Mouse (Mus musculus) embryonic facial prominence, embryonic 12.5 days (tissue): ENCODE measurements around the gene Nt5dc3. TPM values are rescaled to one million over a fixed set of nuclear protein-coding genes. Genes with fewer than 3 reads are reported as not detected.

Source experiments
- ATAC-seq: fragments of 200-750 bp; cut with Nextera tagmentation; 2 replicates; pipeline ENCODE4 v1.8.0; 2017; ENCODE audit not compliant: insufficient number of reproducible peaks, insufficient read depth, low FRiP score, low TSS enrichment
- H3K27ac ChIP-seq: fragments of 300-500 bp; sonication (generic); 2 replicates; pipeline ENCODE4 v1.5.1; 2016; ENCODE audit warnings: mild to moderate bottlenecking
- H3K27me3 ChIP-seq: fragments of 300-500 bp; sonication (generic); 2 replicates; pipeline ENCODE4 v1.6.1; 2016; ENCODE audit warnings: mild to moderate bottlenecking, moderate library complexity
- H3K36me3 ChIP-seq: fragments of 300-500 bp; sonication (generic); 2 replicates; pipeline ENCODE4 v1.6.1; 2016; ENCODE audit warnings: mild to moderate bottlenecking
- H3K4me1 ChIP-seq: fragments of 300-500 bp; sonication (generic); 2 replicates; pipeline ENCODE4 v1.6.1; 2016
- H3K4me2 ChIP-seq: fragments of 300-500 bp; sonication (generic); replicated peaks from 2 replicates; pipeline ENCODE4 v1.6.1; 2016; ENCODE audit warnings: mild to moderate bottlenecking, moderate library complexity
- H3K4me3 ChIP-seq: fragments of 300-500 bp; sonication (generic); 2 replicates; pipeline ENCODE4 v1.5.1; 2016; ENCODE audit warnings: mild to moderate bottlenecking
- H3K9ac ChIP-seq: fragments of 300-500 bp; sonication (generic); 2 replicates; pipeline ENCODE4 v1.6.1; 2016; ENCODE audit warnings: mild to moderate bottlenecking, moderate library complexity
- H3K9me3 ChIP-seq: fragments of 300-500 bp; sonication (generic); 2 replicates; pipeline ENCODE4 v1.6.1; 2016; ENCODE audit warnings: mild to moderate bottlenecking, moderate library complexity
- WGBS: fragments of 180-500 bp; shearing (Covaris S2); methylation state at CpG from one replicate; pipeline ENCODE4 v1.1.7; 2016; 5-methylcytosine and 5-hydroxymethylcytosine counted together
- polyA plus RNA-seq: library from polyadenylated mRNA; unstranded; fragments of >200 nt; fragmentation: Nextera tagmentation; extraction: Ambion mirVana; gene quantifications from 2 replicates; pipeline ENCODE4 v1.2.1, GENCODE M21; 2016

The Nt5dc3 gene
- polyA plus RNA-seq, 1 experiment from 2014 or later: 1.4 TPM

DNA sequence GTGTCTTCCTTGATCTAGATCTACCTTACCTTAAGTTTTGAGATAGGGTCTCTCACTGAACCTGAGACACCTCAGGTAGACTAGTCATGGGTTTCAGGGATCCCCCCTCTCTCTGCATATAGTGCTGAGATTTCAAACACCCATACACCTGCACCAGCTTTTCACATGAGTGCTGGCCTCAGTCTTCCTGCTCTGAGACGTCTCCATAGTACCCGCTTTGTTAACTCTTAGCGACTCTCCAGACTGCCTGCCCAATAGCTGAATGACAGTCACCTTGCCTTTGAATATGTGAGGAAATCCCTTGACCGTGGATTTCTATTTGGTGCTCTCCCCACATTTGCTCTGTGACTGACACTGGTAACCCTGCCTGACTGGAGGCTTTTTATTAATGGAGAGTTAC is 15.4 kb downstream of the Nt5dc3 start:
- 89% methylated on average over 4 of the region's 4 CpGs for WGBS
- no peaks in the 10 kb centered on the region for H3K27me3 ChIP-seq
- ATAC-seq: no peak

DNA sequence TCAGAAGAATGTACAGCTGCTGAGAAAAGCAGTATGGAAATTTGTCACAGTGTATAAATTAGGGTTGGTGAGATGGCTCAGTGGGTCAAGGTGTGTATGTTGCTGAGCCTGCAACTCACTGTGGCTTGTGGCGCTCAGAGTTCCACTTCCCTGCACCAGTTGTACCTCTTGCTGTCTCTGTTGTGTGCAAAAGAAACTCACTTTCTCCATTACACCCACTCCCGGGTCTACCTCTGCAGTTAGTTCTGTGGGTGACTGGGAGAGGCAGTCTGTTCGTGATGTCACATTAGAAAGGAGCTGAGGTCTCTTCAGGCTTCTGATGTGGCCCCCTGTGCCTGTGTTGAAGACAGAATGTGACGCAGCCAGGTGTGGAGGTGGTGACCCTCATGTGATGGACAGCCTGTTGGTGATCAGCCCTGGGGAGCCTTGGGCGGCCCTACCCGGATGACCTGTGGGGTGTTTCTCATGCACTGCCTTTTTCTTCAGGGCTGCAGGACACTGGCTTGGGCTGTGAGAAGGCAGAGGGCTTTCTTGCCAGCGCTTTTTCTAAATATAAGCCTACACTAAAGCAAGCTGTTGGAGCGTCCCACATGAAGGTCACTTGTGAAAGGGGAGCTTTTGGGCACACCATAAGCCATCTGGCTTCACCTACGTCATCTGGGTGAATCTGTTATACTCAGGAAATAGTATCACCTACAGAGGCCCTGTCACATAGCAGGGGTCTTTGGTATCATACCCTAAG is 16.2 kb downstream of the Nt5dc3 start:
- Histone ChIP-seq H3K9ac (no peak overlapping the region), H3K4me2 (no peak overlapping the region), H3K36me3 (no peaks in the 10 kb centered on the region), H3K27ac (no peak overlapping the region), H3K4me3 (no peak overlapping the region), H3K27me3 (no peaks in the 10 kb centered on the region), H3K9me3 (no peaks in the 10 kb centered on the region), H3K4me1 (no peaks in the 10 kb centered on the region)
- ATAC-seq: no peak
- 93% methylated on average over 9 of the region's 9 CpGs for WGBS

More for the DNA sequence above, 15.4 kb downstream of the Nt5dc3 start:
- Histone ChIP-seq H3K9ac (no peak overlapping the region), H3K9me3 (no peaks in the 10 kb centered on the region), H3K27ac (no peak overlapping the region), H3K4me2 (no peak overlapping the region), H3K4me1 (no peaks in the 10 kb centered on the region), H3K4me3 (no peak overlapping the region), H3K36me3 (no peaks in the 10 kb centered on the region)

DNA sequence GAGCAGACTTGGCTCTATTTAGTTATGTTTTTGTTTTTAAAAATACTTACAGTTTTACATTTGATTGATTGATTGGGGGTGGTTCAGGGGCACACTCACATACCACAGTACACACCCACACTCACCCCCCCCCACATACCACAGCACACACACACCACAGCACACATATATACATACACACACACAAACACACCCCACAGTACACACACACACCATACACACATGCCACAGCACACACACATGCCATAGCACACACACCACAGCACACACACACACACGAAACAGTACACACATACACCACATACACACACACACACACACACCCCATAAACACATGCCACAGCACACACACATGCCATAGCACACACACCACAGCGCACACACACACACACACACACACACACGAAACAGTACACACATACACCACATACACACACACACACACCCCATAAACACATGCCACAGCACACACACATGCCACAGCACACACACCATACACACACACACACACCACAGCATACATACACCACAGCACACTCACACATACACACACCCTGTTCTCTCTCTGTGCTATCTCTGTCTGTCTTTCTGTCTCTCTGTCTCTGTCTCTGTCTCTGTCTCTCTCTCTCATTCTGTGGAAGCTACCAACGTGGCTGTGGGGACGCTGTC is 17.4 kb downstream of the Nt5dc3 start:
- H3K4me1 ChIP-seq: no peaks in the 10 kb centered on the region
- ATAC-seq: no peak
- H3K4me3 ChIP-seq: no peak overlapping the region
- H3K9ac ChIP-seq: no peak overlapping the region
- H3K4me2 ChIP-seq: no peak overlapping the region
- H3K9me3 ChIP-seq: no peaks in the 10 kb centered on the region
- H3K27ac ChIP-seq: no peak overlapping the region
- no peaks in the 10 kb centered on the region for H3K27me3 ChIP-seq
- H3K36me3 ChIP-seq: no peaks in the 10 kb centered on the region
- 94% methylated on average over 5 of the region's 5 CpGs for WGBS

- Histone ChIP-seq H3K9me3 (no peaks in the 10 kb centered on the region), H3K4me3 (no peak overlapping the region), H3K9ac (no peak overlapping the region), H3K27me3 (no peaks in the 10 kb centered on the region), H3K4me2 (no peak overlapping the region), H3K36me3 (no peaks in the 10 kb centered on the region), H3K4me1 (no peaks in the 10 kb centered on the region), H3K27ac (no peak overlapping the region)
- 100% methylated on average over 1 of the region's 1 CpGs for WGBS
- ATAC-seq: no peak
Measured at GRCm38 (mm10) chr10:86807362-86807761, 28.6 kb downstream of the Nt5dc3 start.

DNA sequence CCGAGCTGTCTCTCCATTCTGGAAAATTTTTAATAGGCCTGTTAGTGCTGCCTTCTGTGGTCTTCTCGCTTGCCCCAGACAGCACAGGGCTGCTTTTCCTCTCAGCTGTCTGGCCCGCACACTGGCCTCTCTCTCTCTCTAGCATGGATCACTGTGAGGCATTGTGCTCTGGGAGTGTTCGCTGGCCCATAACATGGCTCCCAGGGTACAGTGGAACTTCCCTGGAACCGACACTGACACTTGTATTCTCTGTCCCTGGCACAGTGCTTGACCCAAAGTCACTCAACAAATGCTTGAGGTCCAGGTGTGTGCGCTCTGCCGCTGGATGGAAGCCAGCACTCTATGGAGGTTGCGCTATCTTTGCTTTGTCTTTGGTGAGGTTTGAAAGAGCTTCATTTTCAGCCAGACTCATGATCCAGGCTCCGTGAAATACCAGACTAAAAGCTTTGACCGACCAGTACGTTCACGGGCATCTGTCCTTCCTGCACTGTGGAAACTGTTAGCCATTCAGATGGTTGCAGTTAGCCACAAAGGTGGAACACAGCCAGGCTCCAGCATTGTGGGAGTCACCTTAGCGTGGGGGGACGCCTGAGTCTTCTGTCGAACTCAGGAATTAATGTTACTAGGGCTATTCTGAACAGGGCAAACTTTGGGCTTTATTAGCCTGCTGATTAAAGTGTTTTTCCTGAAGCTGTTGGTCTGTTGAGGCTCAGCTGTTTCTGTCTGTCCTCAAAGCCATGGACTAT is 29.4 kb downstream of the Nt5dc3 start:
- H3K27me3 ChIP-seq: no peaks in the 10 kb centered on the region
- no peaks in the 10 kb centered on the region for H3K36me3 ChIP-seq
- H3K9ac ChIP-seq: no peak overlapping the region
- H3K4me2 ChIP-seq: no peak overlapping the region
- 72% methylated on average over 15 of the region's 15 CpGs for WGBS
- no peaks in the 10 kb centered on the region for H3K4me1 ChIP-seq
- H3K4me3 ChIP-seq: no peak overlapping the region
- no peaks in the 10 kb centered on the region for H3K9me3 ChIP-seq
- no peak overlapping the region for H3K27ac ChIP-seq
- no peak for ATAC-seq

DNA sequence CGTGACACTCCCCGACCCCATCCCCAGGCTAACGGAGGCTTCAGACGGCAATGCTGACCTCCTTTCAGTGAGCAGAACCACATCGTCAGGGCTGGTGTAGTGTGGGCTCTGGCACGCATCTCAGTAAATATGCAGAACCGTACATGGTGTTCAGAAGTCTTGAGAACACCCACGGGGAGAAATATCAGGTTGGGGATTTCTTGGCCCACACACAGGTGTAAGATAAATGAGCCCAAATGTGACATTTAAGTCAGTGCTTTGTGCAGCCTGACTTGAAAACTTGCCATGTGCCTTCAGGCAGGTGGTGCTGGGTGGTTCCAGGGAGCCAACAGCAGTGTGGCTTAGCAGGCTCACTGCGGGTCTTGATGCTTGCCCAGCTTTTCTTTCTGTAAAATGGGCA is 31.2 kb downstream of the Nt5dc3 start:
- H3K9ac ChIP-seq: no peak overlapping the region
- H3K27ac ChIP-seq: no peak overlapping the region
- 75% methylated on average over 9 of the region's 9 CpGs for WGBS
- no peak for ATAC-seq
- H3K27me3 ChIP-seq: no peaks in the 10 kb centered on the region
- H3K4me1 ChIP-seq: peaks cover 14% of the 10 kb centered on the region; the same call in 1 of the 2 replicates
- no peaks in the 10 kb centered on the region for H3K36me3 ChIP-seq
- H3K9me3 ChIP-seq: no peaks in the 10 kb centered on the region
- H3K4me2 ChIP-seq: no peak overlapping the region
- no peak overlapping the region for H3K4me3 ChIP-seq

GRCm38 (mm10) chr10:86810612-86811011 is 31.8 kb downstream of the Nt5dc3 start:
- H3K27ac ChIP-seq: no peak overlapping the region
- ATAC-seq: no peak
- 86% methylated on average over 5 of the region's 5 CpGs for WGBS

DNA sequence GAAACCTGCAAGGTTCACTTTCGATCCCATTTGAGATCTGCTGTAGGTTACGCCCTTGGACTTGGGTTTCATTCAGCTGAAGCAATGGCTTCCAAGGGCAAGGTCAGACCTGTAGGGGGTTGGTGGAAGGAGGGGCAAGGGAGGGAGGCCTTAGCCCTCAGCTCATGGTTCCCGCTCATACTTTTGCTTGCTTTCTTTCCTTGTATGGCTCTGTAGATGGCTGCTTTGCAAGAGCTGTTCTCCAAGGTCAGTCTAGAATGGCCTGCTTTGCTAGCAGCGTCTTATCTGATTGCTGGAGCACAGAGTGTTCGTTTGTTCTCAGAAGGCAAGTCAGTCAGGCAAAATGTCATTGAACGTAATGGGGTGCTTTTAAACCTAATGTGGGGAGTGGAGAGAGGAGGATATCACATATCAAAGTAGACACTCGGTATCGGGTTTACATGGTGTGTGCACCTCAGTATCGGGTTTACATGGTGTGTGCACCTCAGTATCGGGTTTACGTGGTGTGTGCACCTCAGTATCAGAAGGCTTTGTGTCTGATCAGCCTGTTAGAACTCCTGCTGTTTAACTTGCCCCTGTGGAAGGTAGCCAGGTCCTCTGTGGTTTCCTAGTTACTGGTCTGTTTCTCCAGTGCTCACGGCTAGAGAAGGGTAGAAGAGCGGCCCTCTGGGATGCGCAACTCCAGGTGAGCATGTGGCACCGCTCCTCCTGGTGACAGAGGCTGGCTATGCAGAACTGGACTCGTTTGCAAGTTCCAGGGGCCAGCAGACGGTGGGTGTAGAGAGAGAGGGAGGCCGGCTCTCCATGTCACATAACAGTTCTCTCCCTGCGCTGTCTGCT is 35.7 kb downstream of the Nt5dc3 start:
- Histone ChIP-seq H3K4me3 (no peak overlapping the region), H3K36me3 (no peaks in the 10 kb centered on the region), H3K27ac (peak overlapping the region; percentile 73), H3K4me1 (peaks cover 18% of the 10 kb centered on the region), H3K9me3 (no peaks in the 10 kb centered on the region), H3K27me3 (no peaks in the 10 kb centered on the region), H3K9ac (no peak overlapping the region), H3K4me2 (no peak overlapping the region)
- no peak for ATAC-seq
- 54% methylated on average over 19 of the region's 19 CpGs for WGBS

More at GRCm38 (mm10) chr10:86810612-86811011, 31.8 kb downstream of the Nt5dc3 start:
- Histone ChIP-seq H3K9ac (no peak overlapping the region), H3K4me3 (no peak overlapping the region), H3K4me2 (no peak overlapping the region), H3K4me1 (peaks cover 14% of the 10 kb centered on the region; the same call in 1 of the 2 replicates), H3K36me3 (no peaks in the 10 kb centered on the region), H3K27me3 (no peaks in the 10 kb centered on the region), H3K9me3 (no peaks in the 10 kb centered on the region)

DNA sequence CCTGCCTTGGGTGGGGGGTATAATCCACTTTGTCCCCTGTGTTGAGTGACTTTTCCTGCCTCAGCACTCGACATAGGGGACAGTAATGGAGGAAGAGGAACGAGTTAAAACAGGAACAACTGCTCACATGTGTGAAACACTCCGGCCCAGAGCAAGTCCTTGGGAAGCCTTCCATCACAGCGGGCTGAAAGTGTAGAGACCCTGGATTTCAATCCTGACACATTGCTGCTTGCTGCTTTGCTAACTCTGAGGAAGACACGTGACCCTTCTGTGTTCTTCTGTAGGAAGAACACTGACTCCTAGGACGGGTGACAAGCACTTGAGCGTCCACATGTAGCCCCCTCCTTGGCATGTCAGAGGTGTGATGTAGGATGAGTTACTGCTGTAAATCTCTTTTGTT is 36.3 kb downstream of the Nt5dc3 start:
- Histone ChIP-seq H3K4me1 (peaks cover 24% of the 10 kb centered on the region), H3K9ac (no peak overlapping the region), H3K4me3 (no peak overlapping the region), H3K9me3 (no peaks in the 10 kb centered on the region), H3K27me3 (no peaks in the 10 kb centered on the region), H3K4me2 (no peak overlapping the region), H3K27ac (peak overlapping the region; percentile 38; the same call in 1 of the 2 replicates), H3K36me3 (no peaks in the 10 kb centered on the region)
- no peak for ATAC-seq
- WGBS: 77% methylated on average over 7 of the region's 7 CpGs

DNA sequence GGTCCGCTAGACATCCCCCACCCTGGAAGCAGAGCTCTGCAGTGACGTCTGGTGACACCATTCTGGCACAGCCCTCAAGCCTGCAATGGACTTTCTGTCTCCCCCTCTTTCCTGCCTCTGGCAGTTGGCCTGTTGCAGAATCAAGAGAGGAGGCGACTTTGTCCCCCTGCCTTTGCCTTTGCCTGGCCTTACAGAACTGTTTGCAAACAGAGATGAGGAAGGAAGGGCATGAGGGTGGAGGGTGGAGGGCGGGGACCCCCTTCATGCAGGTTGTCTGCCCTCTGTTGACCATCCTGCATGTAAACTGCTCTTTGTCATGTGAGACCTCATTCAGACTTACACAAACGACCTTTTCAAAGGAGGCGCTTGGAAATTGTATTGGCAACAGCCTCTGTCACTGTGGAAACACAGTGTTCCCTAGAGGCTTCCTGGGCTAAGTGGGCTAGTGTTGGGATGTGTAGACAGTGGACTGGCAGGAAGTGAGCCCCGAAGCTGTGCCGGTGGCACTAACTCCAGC is 40.9 kb downstream of the Nt5dc3 start:
- Histone ChIP-seq H3K9me3 (no peaks in the 10 kb centered on the region), H3K4me2 (no peak overlapping the region), H3K27ac (peak overlapping the region; percentile 17; the same call in 1 of the 2 replicates), H3K4me1 (peaks cover 19% of the 10 kb centered on the region), H3K9ac (no peak overlapping the region), H3K36me3 (no peaks in the 10 kb centered on the region), H3K27me3 (no peaks in the 10 kb centered on the region), H3K4me3 (no peak overlapping the region)
- no peak for ATAC-seq
- WGBS: 19% methylated on average over 8 of the region's 8 CpGs

GRCm38 (mm10) chr10:86821014-86821413 is 42.2 kb downstream of the Nt5dc3 start:
- no peaks in the 10 kb centered on the region for H3K36me3 ChIP-seq
- no peak for ATAC-seq
- H3K27me3 ChIP-seq: no peaks in the 10 kb centered on the region
- no peak overlapping the region for H3K4me3 ChIP-seq
- no peaks in the 10 kb centered on the region for H3K9me3 ChIP-seq
- H3K4me2 ChIP-seq: no peak overlapping the region
- H3K4me1 ChIP-seq: peaks cover 20% of the 10 kb centered on the region
- H3K9ac ChIP-seq: no peak overlapping the region
- H3K27ac ChIP-seq: no peak overlapping the region
- 84% methylated on average over 7 of the region's 7 CpGs for WGBS
